Mouse (Mus musculus): ENCODE measurements around the gene Vrk3.

DNA sequence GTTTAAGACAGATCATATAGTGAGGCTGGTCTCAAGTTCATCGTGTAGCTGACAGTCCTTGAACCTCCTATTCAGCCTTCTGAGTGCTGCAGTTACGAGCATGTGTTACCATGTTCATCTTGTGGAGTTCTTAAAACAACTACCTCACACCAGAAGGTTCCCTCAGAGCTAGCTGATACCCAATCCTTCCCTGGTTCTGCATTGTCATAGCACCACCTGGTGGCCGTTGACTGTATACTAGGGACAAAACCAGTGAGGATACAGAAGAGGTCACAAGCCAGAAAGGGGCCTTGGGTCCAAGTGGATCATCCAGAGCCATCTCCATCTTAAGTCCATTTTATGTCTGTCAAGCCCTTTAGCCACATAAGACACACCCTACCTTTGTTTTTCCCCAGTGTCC is 76.7 kb downstream of the Vrk3 start:
- TF ChIP-seq POLR2A (IDR thresholded peaks at IDR 0.05; ENCODE audit: extremely low read depth, insufficient read depth, low read length) = no peak
- TF ChIP-seq CTCF (IDR thresholded peaks at IDR 0.05; ENCODE audit: low read depth, low read length) = peak; percentile 68

Data from liver, adult 2 months (tissue).